Mouse (Mus musculus) gastrocnemius, adult 8-10 months (tissue): ENCODE measurements around the gene Sec22c. TPM values are rescaled to one million over a fixed set of nuclear protein-coding genes. Genes with fewer than 3 reads are reported as not detected.

Experiments
- DNase-seq, 2 experiments: peaks; one replicate each; pipeline ENCODE4 v3.0.0; 2022; ENCODE audit warnings: low spot score in 2 of 2
- total RNA-seq, 4 experiments: library from RNA; stranded (reverse); gene quantifications; 2 replicates each; pipeline ENCODE4 v1.2.4; 2022

Sec22c gene
- 1 to 10 TPM; 4.5 to 5.0 (median 4.6) TPM for total RNA-seq

DNA sequence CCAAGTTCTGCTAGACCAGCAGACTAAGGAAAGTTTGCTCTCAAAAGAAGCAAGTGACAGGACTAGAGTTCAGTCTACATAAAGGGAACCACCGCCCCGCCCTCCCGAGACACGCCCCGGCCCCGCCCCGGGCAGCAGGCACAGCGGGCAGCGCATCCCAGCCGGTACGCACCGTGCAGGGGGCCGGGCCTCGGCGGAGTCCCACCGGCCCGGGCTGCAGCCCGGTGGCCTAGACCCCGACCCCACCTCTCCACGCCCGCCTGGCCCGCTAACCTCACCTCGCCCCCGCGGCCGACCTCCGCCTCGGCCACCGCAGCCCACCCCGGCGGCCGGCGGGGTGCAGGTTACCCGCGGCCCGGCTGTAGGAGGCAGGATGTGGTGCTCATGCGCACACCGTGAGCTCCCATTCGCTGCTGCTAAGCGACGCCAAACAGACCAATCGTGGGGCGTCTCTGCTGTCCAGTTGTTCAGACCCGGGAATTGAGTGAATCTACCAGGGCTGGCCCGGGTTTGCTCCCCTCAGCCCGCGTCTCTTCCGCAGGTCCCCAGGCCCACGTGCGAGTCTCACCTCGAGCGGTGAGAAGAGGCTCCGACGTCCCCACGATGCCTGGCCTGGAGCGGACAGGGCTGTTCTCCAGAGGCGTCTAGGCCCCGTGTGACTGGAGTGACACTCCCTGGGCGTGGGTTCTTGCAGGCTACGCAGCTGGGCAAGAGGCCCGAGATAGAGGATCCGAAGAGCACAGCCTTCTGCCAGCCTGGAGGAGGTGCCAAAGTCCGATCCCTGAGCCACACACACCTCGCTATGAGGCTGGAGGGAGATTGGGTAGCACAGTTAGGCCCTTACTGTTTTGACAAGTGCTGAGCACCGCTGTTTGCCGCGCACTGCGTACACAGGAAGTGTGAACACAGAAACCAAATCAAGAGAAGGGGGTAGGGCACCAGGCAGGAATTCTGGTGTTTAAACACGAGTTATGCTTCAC, at the start of gene Sec22c:
Gene Sec22c, minus strand, starts transcription at position 845 of the 980 bp plus-strand sequence.
- peak; percentile 85 to 86 for DNase-seq

DNA sequence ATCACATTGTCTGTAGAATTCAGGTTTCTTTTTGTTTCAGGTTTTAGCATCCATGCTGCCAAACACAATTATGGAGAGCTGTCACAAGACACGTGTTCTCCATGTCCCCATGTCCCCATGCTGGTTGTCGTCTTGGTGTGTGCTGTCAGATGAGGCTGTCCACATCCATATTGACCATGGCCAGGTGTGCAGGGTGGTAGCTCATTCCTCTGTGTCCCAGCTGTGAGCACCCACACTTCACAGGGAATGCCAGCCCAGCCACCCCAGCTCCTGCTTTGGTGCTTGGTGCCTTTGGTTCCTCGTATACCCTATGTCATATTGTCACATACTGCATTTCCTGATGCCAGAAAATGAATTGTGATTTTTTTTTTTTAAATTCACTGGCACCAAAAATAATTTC, 49.3 kb upstream of the Sec22c start:
- DNase-seq, result no peak

DNA sequence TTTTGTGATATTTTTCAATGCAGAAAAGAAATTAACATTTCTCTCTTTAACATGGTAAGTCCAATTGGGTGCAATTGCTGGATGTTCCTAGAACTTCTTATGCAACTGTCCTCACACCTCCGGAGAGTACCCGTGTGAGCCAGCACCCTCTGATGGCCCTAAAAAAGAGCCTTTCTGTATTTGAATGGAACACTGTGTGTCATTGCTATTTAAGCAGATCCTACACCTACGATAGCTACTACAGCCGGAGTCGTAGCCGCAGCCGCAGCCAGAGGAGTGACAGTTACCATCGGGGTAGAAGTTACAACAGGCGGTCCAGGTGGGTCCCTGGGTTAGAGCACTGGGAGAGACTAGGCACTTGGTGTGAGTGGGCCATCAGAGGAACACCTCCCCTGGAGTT, 47.5 kb upstream of the Sec22c start:
- no peak for DNase-seq

DNA sequence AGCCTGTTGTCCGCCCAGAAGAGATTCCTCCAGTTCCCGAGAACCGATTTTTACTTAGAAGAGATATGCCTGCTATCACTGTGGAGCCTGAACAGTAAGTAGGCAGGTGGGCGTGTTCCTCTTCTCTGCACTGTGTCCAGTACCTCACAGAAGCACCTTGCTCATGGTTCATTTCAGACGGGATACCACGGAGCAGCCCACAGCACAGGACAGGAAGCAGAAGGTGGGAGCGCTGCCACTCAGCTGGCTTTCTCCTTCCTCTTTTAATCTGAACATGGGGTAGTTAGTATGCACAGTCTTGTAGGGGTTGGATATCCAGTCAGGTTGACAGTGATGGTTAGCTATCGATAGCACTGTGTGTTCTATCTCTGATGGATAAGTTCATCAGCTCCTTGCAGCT, 38.8 kb upstream of the Sec22c start:
- no peak for DNase-seq

DNA sequence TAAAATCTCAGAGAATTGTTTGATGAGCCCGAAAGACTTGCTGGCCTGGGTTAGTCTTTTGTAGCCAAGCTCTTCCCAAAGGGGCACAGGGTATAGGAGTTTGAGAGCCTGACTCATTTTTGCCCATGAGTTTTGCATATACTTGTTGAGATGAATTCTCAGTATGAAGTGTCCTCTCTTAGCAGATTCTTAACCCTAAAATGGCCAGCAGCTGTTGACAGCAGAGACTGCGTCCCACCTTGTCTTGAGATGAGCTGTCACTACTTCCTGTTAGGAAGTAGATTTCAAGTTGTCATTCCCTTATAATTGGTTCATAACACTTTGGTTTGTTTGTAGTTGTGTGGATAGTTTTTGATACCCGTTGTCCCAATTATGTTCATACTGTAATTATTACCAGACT, 35.9 kb upstream of the Sec22c start:
- DNase-seq, result no peak

DNA sequence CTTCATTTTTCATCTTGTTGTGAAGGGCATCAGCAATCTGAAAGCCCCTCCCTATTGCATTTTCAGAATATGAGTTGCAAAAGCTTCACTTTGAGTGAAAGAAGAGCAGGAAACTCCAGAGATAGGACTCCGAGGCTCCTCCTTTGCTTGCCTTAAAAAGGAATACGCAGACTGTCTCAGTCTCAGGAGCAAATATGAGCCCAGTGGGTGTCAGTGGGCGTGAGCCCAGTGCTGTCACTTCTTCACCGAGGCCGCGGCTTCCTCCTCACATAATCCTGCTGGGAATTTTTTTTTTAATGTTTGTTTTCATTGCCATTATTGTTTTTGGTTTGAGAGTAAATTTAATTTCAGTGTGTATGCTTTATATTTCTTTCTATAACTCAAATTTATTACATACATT, 35.2 kb upstream of the Sec22c start:
- no peak for DNase-seq

DNA sequence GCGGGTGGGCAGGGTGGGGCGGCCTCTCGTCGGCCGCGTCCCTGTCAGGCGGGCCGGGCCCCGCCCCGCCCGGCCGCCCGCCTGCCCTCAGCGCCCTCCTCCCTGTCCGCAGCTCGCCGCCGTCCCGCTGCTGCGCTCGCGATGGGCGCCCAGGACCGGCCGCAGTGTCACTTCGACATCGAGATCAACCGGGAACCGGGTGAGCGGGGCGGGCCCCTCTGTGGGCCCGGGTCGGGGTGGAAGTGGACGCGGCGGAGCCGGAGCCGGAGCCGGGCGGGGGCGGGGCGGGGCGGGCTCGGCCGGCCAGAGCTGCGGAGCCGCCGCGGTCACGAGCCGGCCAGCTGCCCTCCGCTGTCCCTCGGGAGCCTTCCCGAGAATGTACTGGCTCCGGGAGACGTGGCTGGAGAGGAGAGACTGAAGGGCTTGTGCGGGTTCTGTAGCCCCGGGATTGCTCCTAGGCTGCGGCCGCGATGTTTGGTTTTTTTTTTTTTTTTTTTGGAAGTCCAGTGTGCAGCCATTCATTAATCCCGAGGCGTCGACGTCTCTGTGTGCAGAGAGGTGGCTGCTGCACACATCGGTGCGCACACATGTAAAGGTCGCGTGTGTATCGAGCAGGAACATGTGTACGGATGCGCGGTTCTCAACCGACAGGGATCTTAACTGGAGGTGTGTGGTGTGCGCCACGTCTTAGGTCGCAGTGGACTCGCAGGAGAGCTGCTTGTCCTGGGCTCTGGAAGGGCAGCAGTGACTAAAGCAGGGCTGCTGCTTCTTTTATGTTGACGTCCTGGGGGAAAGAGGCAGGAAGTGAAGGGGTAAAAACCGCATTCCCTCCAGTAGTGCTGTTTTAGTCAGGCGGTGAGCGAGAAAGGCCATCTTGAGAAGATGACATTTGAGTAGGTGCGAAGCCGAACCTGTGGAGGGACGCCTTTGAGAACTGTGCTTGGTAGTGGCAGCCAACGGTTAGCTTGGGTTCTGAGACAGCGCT, 14.3 kb upstream of the Sec22c start:
- DNase-seq, result peak in 1 of 2 experiments; percentile 44

DNA sequence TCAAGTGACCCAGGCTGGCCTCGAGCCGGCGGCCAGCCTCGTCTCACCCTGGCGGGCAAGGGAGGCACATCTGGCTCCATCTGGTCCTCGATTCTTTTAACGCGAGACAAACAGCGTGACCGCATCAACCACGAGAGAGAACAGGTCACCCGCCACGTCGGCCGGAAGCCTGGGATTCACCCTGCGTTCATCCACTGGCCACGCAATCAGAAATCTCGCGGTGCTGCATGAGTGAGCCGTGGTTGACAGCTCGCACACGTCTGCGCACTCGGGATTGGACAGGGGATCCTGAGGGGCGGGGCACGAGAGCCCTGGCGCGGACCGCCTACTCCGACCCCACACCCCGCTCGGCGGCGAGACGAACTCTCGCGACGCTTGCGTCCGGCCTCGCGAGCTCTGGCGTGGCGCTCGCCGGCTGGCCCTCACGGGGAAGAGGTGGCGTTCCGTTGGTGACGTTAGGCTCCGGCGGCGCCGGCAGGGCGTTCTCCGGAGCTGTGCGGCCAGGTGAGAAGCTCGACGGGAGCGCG, 13.6 kb upstream of the Sec22c start, which contains the start of gene Nktr:
Gene Nktr, plus strand, starts transcription at position 378 of the 527 bp plus-strand sequence.
- peak; percentile 96 to 98 for DNase-seq

DNA sequence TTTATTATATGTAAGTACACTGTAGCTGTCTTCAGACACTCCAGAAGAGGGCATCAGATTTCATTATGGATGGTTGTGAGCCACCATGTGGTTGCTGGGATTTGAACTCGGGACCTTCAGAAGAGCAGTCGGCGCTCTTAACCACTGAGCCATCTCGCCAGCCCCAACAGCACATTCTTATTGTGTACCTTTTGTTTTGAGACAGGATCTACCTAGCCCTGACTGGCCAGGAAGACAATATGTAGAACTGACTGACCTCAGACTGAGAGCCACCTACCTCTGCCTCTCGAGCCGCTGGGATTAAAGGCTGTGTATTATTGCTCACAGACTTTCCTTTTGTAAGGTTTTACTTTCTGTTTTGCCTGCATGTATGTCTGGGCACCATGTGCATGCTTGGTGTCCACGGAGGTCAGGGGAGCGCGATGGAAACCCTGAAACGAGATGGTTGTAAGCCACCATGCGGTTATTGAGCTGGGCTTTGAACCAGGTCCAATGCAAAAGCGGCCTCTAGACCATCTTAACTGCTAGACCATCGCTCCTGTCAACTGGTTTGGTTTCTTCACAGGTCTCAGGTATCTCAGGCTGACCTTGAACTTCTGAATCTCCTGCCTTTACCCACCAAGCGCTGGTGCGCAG, 12.9 kb upstream of the Sec22c start:
- no peak for DNase-seq

DNA sequence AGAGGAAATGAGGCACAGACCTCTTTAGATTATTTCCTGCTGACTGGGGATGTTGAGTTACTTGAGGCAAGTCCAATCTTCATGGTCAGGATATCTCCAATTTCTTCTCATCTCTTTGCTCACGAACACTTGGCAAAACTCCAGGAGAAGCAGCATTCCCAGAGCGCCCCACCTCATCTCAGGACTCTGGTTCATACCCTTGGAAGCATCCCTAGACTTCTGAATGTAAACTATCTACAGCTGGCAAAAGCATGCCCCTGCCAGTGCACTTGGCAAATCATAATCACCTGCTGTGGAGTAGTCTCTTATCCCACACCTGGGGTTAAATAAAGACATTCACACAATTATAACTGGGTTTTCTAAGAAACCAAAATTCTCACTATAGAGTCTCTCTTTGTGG, 11.8 kb upstream of the Sec22c start:
- DNase-seq, result no peak

DNA sequence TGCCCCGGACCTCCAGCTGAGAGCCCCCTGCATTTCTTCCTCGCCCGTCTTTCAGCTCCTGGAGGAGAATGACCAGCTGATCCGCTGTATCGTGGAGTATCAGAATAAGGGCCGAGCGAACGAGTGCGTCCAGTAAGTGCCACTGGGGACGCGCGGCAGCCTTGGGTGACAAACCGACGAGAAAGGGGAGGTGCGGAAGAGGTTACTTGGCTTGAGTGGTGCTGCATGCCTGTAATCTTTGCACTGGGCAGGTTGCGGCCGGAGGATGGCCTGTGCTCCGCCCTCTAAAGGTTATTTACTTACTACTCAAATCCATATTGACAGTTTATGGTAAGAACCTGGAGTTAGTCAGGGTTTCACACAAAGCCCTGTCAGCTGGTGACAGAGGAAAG, 5.3 kb upstream of the Sec22c start:
- DNase-seq, result peak in 1 of 2 experiments; percentile 18

DNA sequence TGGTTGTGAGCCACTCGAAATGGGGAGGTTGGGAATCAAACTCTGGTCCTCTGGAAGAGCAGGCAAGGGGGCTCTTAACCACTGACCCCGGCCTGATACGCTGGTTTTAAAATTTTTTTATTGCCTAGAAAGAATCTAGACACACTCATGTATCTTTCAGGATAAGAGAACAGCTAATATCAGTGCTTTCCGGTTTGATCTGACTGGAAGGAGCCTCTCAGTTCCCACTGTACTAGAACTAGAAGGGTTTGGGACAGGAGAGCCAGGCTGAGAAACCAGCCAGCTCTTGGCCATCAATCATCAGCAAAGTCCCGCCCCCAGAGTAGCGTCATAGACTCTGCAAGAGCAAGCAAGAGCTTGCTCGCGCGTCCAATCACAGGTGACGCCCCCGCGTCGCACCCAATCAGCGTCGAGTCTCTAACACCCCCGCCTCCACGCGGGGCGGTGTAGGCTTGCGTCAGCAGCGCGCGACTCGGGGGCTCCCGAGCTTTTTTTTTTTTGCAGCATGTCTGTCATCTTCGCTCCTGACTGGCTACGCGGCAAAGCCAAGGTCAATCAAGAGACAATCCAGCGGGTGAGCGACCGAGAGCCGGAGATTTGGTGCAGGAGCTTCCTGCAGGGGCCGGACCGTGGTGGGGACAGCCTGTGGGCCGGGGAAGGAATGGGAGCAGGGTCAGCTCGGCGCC, 4.8 kb upstream of the Sec22c start, which contains the start of gene Ss18l2:
Gene Ss18l2, plus strand, starts transcription at position 432 of the 686 bp plus-strand sequence.
- peak; percentile 98 to 99 for DNase-seq

DNA sequence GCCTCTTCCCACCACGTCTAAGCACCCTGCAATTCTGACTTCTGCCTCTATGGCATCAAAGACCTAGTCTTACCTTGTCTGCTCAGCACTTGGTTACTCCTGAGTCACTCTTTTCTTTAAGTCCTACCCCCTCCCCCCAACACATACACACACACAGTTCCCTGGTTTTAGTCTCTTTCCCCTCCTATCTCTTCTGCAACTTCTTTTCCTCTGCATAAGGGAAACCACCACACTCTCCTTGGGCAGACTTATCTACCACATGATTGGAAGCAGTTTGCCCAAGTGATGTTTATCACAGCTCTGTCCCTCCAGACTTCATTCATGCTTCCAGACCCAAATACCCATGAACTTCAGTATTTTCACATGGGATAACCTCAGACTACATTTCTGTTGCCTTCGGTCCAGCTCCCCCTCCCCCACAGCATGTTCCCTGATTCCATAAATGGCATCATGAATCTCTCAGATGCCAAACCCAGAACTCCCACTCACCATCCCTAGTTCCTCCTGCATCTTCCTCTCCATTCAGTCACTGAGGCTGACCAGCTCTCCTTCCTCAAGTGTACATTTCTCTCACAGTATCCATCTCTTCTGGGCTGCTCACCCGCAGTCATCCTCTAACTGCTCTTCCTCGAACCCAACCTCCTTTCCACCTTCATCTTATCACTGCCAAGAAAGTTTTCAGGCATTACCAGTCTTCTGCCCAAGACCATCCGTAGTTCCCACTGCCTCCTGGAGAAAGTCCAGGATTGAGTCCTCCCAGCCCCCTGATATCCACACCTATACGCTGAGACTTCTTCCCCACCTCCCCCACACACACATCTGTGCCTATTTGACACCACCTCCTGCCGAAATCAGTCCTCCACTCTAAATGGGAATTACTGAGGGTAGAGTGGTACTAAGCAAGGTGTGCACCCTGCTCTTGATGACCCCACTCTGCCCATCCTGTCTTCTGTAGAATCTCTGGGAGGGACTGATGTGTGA, 3.5 kb upstream of the Sec22c start:
- DNase-seq, result no peak

DNA sequence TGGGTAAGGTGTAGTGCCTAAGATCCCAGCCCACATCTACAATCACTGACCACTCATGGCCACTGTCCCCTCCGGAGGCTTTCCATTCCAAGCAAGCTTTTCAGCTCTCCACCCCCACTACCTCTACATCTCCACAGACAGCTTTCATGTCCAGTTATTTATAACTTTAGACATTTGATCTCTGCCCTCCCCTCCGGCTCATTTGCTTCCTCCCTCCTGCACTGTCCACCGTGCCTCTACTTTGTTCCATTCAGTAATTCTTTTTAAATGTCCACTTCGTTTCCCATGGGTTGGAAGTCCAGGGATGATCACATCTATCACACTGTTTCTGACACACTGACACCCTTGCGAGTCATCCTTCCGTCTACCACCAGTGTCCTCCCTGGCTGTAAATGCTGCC, 2.5 kb upstream of the Sec22c start:
- DNase-seq, result no peak

DNA sequence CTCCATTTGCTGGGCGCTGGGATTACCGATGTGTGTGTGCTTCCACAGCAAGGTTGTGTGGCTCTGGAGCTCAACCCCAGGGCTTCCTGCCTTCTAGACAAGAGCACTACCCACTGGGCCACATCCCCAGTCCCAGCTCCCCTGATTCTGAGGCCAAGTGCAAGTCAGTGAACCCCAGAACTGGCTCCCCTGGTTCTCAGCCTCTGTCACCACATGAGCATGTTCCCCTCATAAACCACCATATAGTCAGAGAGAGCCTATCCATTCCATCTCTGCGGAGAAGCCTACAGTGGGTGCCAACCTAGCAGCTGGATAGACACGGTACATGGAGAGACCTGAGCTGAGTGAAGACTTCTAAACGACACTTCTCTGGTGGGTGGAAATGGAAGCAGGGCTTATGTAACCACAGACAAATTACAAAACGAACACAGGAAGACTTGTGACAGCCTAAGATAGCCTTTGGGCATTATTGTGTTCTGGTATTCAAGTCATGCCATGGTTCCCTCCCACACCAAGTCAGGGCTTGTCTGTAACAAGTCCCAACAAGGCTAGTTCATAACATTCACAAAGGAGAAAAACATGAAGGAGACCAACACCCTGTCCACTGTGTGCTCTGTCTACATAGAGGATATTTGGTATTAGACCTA, 862 bp upstream of the Sec22c start:
- DNase-seq, result no peak

DNA sequence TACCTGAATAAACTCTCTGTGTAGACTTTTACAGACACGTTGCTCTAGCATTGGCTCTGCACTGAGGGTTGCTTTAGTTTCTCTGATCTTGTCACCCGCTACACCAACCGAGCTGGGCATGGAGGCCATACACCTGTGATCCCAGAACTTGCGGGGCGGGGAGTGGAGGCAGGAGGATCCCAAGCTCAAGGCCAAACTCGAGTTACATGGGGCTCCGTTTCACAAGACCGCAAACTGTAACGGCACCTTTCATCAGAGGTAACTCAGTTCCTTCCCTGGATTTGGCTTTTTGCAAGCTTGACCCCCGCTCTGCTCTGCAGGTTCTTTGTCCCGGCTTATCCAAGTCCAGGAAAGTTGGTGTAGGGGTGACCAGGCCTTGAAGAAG, 1.0 kb downstream of the Sec22c start:
- no peak for DNase-seq

DNA sequence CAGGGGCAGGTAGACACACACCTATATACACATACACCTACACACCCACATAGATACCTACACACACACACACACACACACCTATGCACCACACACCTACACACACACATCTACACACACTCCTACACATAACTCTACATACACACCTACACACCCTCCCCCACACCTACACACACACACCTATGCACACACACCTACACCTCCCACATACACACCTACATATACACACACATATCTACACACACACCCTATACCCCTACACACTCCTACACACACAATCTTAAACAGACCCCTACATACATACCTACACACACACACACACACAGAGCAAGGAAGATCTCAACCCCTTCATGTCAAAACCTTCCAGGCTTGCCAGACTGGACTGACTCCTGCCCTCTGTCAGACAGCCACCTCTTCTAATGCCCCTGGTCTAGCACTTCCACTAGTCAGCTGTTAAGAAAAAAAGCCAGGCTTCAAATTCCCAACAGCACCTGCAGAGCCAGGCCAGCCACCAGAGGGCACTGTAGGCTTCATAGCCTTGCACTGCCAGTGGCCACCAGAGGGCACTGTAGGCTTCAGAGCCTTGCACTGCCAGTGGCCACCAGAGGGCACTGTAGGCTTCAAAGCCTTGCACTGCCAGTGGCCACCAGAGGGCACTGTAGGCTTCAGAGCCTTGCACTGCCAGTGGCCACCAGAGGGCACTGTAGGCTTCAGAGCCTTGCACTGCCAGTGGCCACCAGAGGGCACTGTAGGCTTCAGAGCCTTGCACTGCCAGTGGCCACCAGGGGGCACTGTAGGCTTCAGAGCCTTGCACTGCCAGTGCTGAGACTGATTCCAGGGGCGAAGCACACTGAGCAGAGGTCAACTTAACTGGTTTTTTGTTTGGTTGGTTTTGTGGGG, 7.9 kb downstream of the Sec22c start:
- peak; percentile 48 to 62 for DNase-seq

DNA sequence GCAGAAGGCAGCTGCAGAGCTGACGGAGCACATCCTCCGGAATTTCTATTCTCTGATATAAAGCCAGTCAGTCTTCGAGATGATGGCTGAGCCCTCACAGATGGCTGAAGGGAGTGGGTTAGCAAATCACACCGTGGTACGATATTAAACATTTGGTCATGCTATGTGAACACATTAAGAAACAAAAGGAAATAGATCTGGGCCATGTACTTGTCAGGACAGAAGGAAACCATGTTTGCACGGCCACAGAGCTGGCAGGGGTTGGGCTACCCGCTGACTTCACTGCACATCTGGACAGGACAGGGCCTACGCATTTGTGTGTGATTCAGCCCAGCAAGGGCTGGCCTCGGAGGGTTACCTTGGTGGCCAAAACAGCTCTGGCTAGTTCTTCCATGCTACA, 8.7 kb downstream of the Sec22c start:
- DNase-seq, result no peak
